Mouse (Mus musculus) neural tube, embryonic 13.5 days (tissue): ENCODE measurements around the gene Zbtb11. TPM values are rescaled to one million over a fixed set of nuclear protein-coding genes. Genes with fewer than 3 reads are reported as not detected.
"Not testable (repeated sequence)": the region's sequence is repeated elsewhere in the genome, so short reads cannot be mapped to it uniquely, and the experiment has no call there.

Source experiments
- ATAC-seq: fragments of 200-750 bp; cut with Nextera tagmentation; 2 replicates; pipeline ENCODE4 v1.8.0; 2017; ENCODE audit warnings: low read depth, mild to moderate bottlenecking, moderate TSS enrichment, moderate library complexity
- H3K27ac ChIP-seq: fragments of 300-500 bp; sonication (generic); replicated peaks from 2 replicates; pipeline ENCODE4 v1.5.1; 2015; ENCODE audit warnings: moderate library complexity, mild to moderate bottlenecking, inconsistent platforms
- H3K27me3 ChIP-seq: fragments of 300-500 bp; sonication (generic); 2 replicates; pipeline ENCODE4 v1.6.1; 2015; ENCODE audit warnings: mild to moderate bottlenecking, inconsistent platforms
- H3K36me3 ChIP-seq: fragments of 300-500 bp; sonication (generic); 2 replicates; pipeline ENCODE4 v1.6.1; 2015; ENCODE audit warnings: mild to moderate bottlenecking, inconsistent platforms
- H3K4me1 ChIP-seq: fragments of 300-500 bp; sonication (generic); replicated peaks from 2 replicates; pipeline ENCODE4 v1.6.1; 2015; ENCODE audit warnings: inconsistent platforms
- H3K4me2 ChIP-seq: fragments of 300-500 bp; sonication (generic); 2 replicates; pipeline ENCODE4 v1.6.1; 2015; ENCODE audit warnings: inconsistent platforms, mild to moderate bottlenecking, moderate library complexity
- H3K4me3 ChIP-seq: fragments of 300-500 bp; sonication (generic); 2 replicates; pipeline ENCODE4 v1.5.1; 2015; ENCODE audit warnings: mild to moderate bottlenecking, inconsistent platforms
- H3K9ac ChIP-seq: fragments of 300-500 bp; sonication (generic); 2 replicates; pipeline ENCODE4 v1.6.1; 2015; ENCODE audit warnings: moderate library complexity, mild to moderate bottlenecking, inconsistent platforms
- H3K9me3 ChIP-seq: fragments of 300-500 bp; sonication (generic); 2 replicates; pipeline ENCODE4 v1.6.1; 2016; ENCODE audit warnings: inconsistent platforms
- WGBS: fragments of 180-500 bp; shearing (Covaris S2); methylation state at CpG from one replicate; pipeline ENCODE4 v1.1.7; 2015; 5-methylcytosine and 5-hydroxymethylcytosine counted together
- polyA plus RNA-seq: library from polyadenylated mRNA; unstranded; fragments of >200 nt; fragmentation: Nextera tagmentation; extraction: Ambion mirVana; gene quantifications from 2 replicates; pipeline ENCODE4 v1.2.1, GENCODE M21; 2015

Gene Zbtb11
- polyA plus RNA-seq, 1 experiment from 2014 or later = 19.3 TPM

- Histone ChIP-seq H3K4me1 (peaks cover 36% of the 10 kb centered on the region), H3K36me3 (peaks cover 22% of the 10 kb centered on the region), H3K27me3 (no peaks in the 10 kb centered on the region), H3K4me2 (peak overlapping the region; percentile 82), H3K27ac (no peak overlapping the region), H3K9ac (peak overlapping the region; percentile 96), H3K9me3 (no peaks in the 10 kb centered on the region), H3K4me3 (peak overlapping the region; percentile 97)
- WGBS = 53% methylated on average over 12 of the region's 12 CpGs
- ATAC-seq = no peak
These were observed 54.4 kb downstream of the Zbtb11 start for GRCm38 (mm10) chr16:56027854-56028629.

- H3K9ac ChIP-seq = peak overlapping the region; percentile 96
These were observed 55.3 kb downstream of the Zbtb11 start for GRCm38 (mm10) chr16:56028722-56029551.

GRCm38 (mm10) chr16:56029661-56030082 is 56.0 kb downstream of the Zbtb11 start, which contains the start of gene Pcnp:
TSS of gene Pcnp (minus strand) at chr16:56029739.
- Histone ChIP-seq H3K9me3 (no peaks in the 10 kb centered on the region), H3K4me1 (peaks cover 36% of the 10 kb centered on the region), H3K27ac (peak within 1 kb of the TSS; percentile 96), H3K4me2 (peak within 1 kb of the TSS; percentile 82), H3K9ac (peak within 1 kb of the TSS; percentile 96), H3K36me3 (peaks cover 31% of the 10 kb centered on the region), H3K4me3 (peak within 1 kb of the TSS; percentile 97), H3K27me3 (no peaks in the 10 kb centered on the region)
- peak; percentile 100 for ATAC-seq
- under 1% methylated on average over 39 of the region's 39 CpGs for WGBS

More at GRCm38 (mm10) chr16:56028722-56029551, 55.3 kb downstream of the Zbtb11 start:
- H3K4me3 ChIP-seq = peak overlapping the region; percentile 97
- H3K4me2 ChIP-seq = peak overlapping the region; percentile 82
- H3K9me3 ChIP-seq = no peaks in the 10 kb centered on the region
- no peaks in the 10 kb centered on the region for H3K27me3 ChIP-seq
- H3K4me1 ChIP-seq = peaks cover 36% of the 10 kb centered on the region
- peak overlapping the region; percentile 96 for H3K27ac ChIP-seq
- under 1% methylated on average over 62 of the region's 62 CpGs for WGBS
- peaks cover 29% of the 10 kb centered on the region for H3K36me3 ChIP-seq
- peak; percentile 91 for ATAC-seq

- 95% methylated on average over 6 of the region's 6 CpGs for WGBS
These were observed 60.9 kb downstream of the Zbtb11 start for GRCm38 (mm10) chr16:56034566-56034965.

GRCm38 (mm10) chr16:56036501-56036900 is 62.8 kb downstream of the Zbtb11 start:
- Histone ChIP-seq H3K27ac (no peak overlapping the region), H3K36me3 (peaks cover 29% of the 10 kb centered on the region), H3K4me3 (peak overlapping the region; percentile 69), H3K9me3 (no peaks in the 10 kb centered on the region), H3K4me2 (peak overlapping the region; percentile 67), H3K27me3 (no peaks in the 10 kb centered on the region), H3K9ac (peak overlapping the region; percentile 81), H3K4me1 (peaks cover 18% of the 10 kb centered on the region)
- 68% methylated on average over 6 of the region's 6 CpGs for WGBS
- no peak for ATAC-seq

More at GRCm38 (mm10) chr16:56034566-56034965, 60.9 kb downstream of the Zbtb11 start:
- Histone ChIP-seq H3K9ac (no peak overlapping the region), H3K27me3 (no peaks in the 10 kb centered on the region), H3K36me3 (peaks cover 29% of the 10 kb centered on the region), H3K4me2 (no peak overlapping the region), H3K4me3 (no peak overlapping the region), H3K4me1 (peaks cover 25% of the 10 kb centered on the region), H3K9me3 (no peaks in the 10 kb centered on the region), H3K27ac (no peak overlapping the region)
- ATAC-seq = no peak

GRCm38 (mm10) chr16:56037138-56038010 is 63.7 kb downstream of the Zbtb11 start, which contains the start of gene Trmt10c:
TSS of gene Trmt10c (minus strand) at chr16:56037819.
- peak within 1 kb of the TSS; percentile 81 for H3K9ac ChIP-seq
- under 1% methylated on average over 63 of the region's 63 CpGs for WGBS
- H3K4me2 ChIP-seq = peak within 1 kb of the TSS; percentile 67
- no peaks in the 10 kb centered on the region for H3K9me3 ChIP-seq
- ATAC-seq = peak; percentile 100
- peaks cover 18% of the 10 kb centered on the region for H3K4me1 ChIP-seq
- H3K4me3 ChIP-seq = peak within 1 kb of the TSS; percentile 69
- peaks cover 24% of the 10 kb centered on the region for H3K36me3 ChIP-seq
- no peaks in the 10 kb centered on the region for H3K27me3 ChIP-seq
- peak within 1 kb of the TSS; percentile 86 for H3K27ac ChIP-seq

- peaks cover 18% of the 10 kb centered on the region for H3K4me1 ChIP-seq
- peak overlapping the region; percentile 69 for H3K4me3 ChIP-seq
- no peaks in the 10 kb centered on the region for H3K27me3 ChIP-seq
- peaks cover 16% of the 10 kb centered on the region for H3K36me3 ChIP-seq
- no peaks in the 10 kb centered on the region for H3K9me3 ChIP-seq
- peak; percentile 48 for ATAC-seq
- peak overlapping the region; percentile 67 for H3K4me2 ChIP-seq
- peak overlapping the region; percentile 81 for H3K9ac ChIP-seq
- peak overlapping the region; percentile 86 for H3K27ac ChIP-seq
- 37% methylated on average over 8 of the region's 8 CpGs for WGBS
These were observed 64.4 kb downstream of the Zbtb11 start for GRCm38 (mm10) chr16:56038090-56038489.

- H3K27me3 ChIP-seq = not testable (repeated sequence)
These were observed 74.4 kb downstream of the Zbtb11 start, which contains the start of gene Senp7 for GRCm38 (mm10) chr16:56048038-56048437. TSS of gene Senp7 (plus strand) at chr16:56048338.

GRCm38 (mm10) chr16:56055911-56056310 is 82.2 kb downstream of the Zbtb11 start:
- Histone ChIP-seq H3K4me1 (no peaks in the 10 kb centered on the region), H3K9ac (no peak overlapping the region), H3K36me3 (no peaks in the 10 kb centered on the region), H3K4me2 (no peak overlapping the region), H3K27ac (no peak overlapping the region), H3K4me3 (no peak overlapping the region), H3K9me3 (no peaks in the 10 kb centered on the region), H3K27me3 (no peaks in the 10 kb centered on the region)
- no peak for ATAC-seq
- WGBS = 87% methylated on average over 3 of the region's 3 CpGs

More at GRCm38 (mm10) chr16:56048038-56048437, 74.4 kb downstream of the Zbtb11 start, which contains the start of gene Senp7:
- WGBS = no CpG with 5 or more reads among the region's 4 CpGs
- not testable (repeated sequence) for H3K4me3 ChIP-seq, H3K4me1 ChIP-seq, H3K9me3 ChIP-seq, ATAC-seq, H3K27ac ChIP-seq, H3K9ac ChIP-seq, H3K36me3 ChIP-seq, H3K4me2 ChIP-seq

GRCm38 (mm10) chr16:56056944-56057590 is 83.4 kb downstream of the Zbtb11 start:
- Histone ChIP-seq H3K4me1 (no peaks in the 10 kb centered on the region), H3K4me2 (no peak overlapping the region), H3K27ac (no peak overlapping the region), H3K9ac (no peak overlapping the region), H3K9me3 (no peaks in the 10 kb centered on the region), H3K4me3 (no peak overlapping the region), H3K36me3 (no peaks in the 10 kb centered on the region), H3K27me3 (no peaks in the 10 kb centered on the region)
- WGBS = 26% methylated on average over 7 of the region's 7 CpGs
- no peak for ATAC-seq

- WGBS = 78% methylated on average over 10 of the region's 10 CpGs
These were observed 84.5 kb downstream of the Zbtb11 start for GRCm38 (mm10) chr16:56058151-56058550.

More at GRCm38 (mm10) chr16:56058151-56058550, 84.5 kb downstream of the Zbtb11 start:
- Histone ChIP-seq H3K9ac (no peak overlapping the region), H3K4me1 (no peaks in the 10 kb centered on the region), H3K36me3 (no peaks in the 10 kb centered on the region), H3K9me3 (no peaks in the 10 kb centered on the region), H3K27me3 (no peaks in the 10 kb centered on the region), H3K4me3 (no peak overlapping the region), H3K4me2 (no peak overlapping the region), H3K27ac (no peak overlapping the region)
- ATAC-seq = no peak
